ENCODE assay signal across 8 mouse cellular contexts in the genomic region with DNA sequence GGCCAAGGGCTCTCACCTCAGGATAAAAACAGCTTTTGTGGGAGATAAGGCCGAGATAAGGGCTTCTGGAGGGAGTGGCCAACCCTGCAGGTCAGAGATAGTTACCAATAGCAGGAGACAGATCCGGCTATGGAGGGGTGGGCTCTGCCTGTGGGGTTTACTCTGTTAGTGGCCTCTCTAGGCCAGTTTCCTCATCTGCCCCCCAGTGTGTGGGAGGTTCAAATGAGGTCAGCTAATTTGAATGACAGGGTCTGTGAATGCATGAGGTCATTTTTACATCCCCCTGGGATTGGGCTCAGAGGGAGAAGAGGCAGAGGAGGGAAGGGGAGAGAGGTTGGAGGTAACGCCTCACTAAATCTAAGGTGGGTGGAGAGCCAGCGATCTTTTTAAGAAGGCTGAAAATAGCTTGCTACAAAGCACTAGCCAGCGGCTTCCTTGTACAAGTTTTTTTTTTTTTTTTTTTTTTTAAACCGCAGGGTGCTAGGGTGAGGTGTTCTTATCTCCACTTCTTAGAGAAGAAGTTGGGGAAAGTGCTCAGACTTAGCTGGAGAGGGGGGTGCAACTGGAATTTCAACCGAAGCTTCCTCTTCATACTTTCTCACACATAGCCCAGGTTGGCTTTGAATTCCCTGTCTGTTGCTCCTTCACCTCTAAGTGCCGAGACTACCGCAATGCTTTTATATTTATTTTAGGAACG. TPM values are rescaled to one million over a fixed set of nuclear protein-coding genes. Genes with fewer than 3 reads are reported as not detected.
DNase-seq lines count a peak whose midpoint lies in the region; ATAC-seq and TF ChIP-seq lines count a peak whose summit lies in the region.

No protein-coding gene starts in this region.

- peak overlapping the region; percentile 31 for H3K4me2 ChIP-seq in hindbrain, embryonic 11.5 days (replicated peaks; ENCODE audit: low read depth, low read length)

- in situ Hi-C loops in ES-E14 (cut with MboI; ENCODE audit: low sequenced_read_pairs in 2 of 2, unreplicated experiment in 2 of 2) = loop anchor here in 1 of 2 experiments (10.0 kb wide), 1 partner anchor 146 kb away; no protein-coding TSS in a partner anchor

- H3K27me3 ChIP-seq in cerebellum, adult 2 months (ENCODE audit: control insufficient read depth, insufficient read depth, low read length) = no peaks in the 10 kb centered on the region
- no peaks in the 10 kb centered on the region for H3K27me3 ChIP-seq in hindbrain, embryonic 11.5 days (ENCODE audit: control insufficient read depth, insufficient read depth, low read length)

- no peaks in the 10 kb centered on the region; the same call in 1 of the 2 replicates for H3K4me1 ChIP-seq in cerebellum, adult 2 months (ENCODE audit: control insufficient read depth, insufficient read depth, low read length)
- peaks cover 2 to 5% of the 10 kb centered on the region in 2 experiments; a peak in 1 of 4 replicates for H3K4me1 ChIP-seq in ES-E14 (ENCODE audit: control insufficient read depth in 2 of 2, insufficient read depth in 2 of 2, low read length in 2 of 2, poor library complexity in 1 of 2)
- peaks cover 10% of the 10 kb centered on the region for H3K4me1 ChIP-seq in hindbrain, embryonic 11.5 days (replicated peaks; ENCODE audit: control insufficient read depth, insufficient read depth, low read length)

- H3K9ac ChIP-seq in ES-E14 (ENCODE audit: insufficient read depth, low read depth, low read length, poor library complexity, severe bottlenecking) = no peak overlapping the region
- H3K9ac ChIP-seq in hindbrain, embryonic 11.5 days (ENCODE audit: low read depth, low read length) = 0 out of 2 replicates have a peak overlapping the region, but pooled peaks have one; percentile 24

- no peak overlapping the region for H3K27ac ChIP-seq in cerebellum, adult 2 months (ENCODE audit: insufficient read depth, low read length)
- no peak overlapping the region for H3K27ac ChIP-seq in ES-E14 (ENCODE audit: insufficient read depth, low read depth, low read length, poor library complexity, severe bottlenecking)
- peak overlapping the region; percentile 30 for H3K27ac ChIP-seq in hindbrain, embryonic 11.5 days (ENCODE audit: low read depth, low read length)

- TF ChIP-seq POLR2A in cerebellum, adult 2 months (IDR thresholded peaks at IDR 0.05; ENCODE audit: borderline replicate concordance, insufficient read depth, low read length) = no peak

- H3K36me3 ChIP-seq in ES-E14 (ENCODE audit: control insufficient read depth, insufficient read depth, low read length, poor library complexity, severe bottlenecking) = no peaks in the 10 kb centered on the region
- no peaks in the 10 kb centered on the region for H3K36me3 ChIP-seq in hindbrain, embryonic 11.5 days (ENCODE audit: control insufficient read depth, insufficient read depth, low read length)

- peak overlapping the region; percentile 61 for H3K4me3 ChIP-seq in cerebellum, adult 2 months (replicated peaks; ENCODE audit: insufficient read depth, low read depth, low read length)
- peak overlapping the region; percentile 20 to 56; a peak in 3 of 4 replicates for H3K4me3 ChIP-seq in ES-E14 (ENCODE audit: insufficient read depth in 1 of 2, low read depth in 1 of 2, low read length in 2 of 2, poor library complexity in 1 of 2, severe bottlenecking in 1 of 2)
- H3K4me3 ChIP-seq in hindbrain, embryonic 11.5 days (ENCODE audit: low read depth, low read length) = no peak overlapping the region

- H3K9me3 ChIP-seq in ES-E14 (ENCODE audit: control insufficient read depth, insufficient read depth, low read depth, low read length) = no peaks in the 10 kb centered on the region
- no peaks in the 10 kb centered on the region for H3K9me3 ChIP-seq in hindbrain, embryonic 11.5 days (ENCODE audit: control insufficient read depth, low read length)

- peak; percentile 53 for ATAC-seq in hindbrain, embryonic 11.5 days (ENCODE audit: low FRiP score)

- DNase-seq in cerebellum, adult 2 months = no peak
- DNase-seq in cerebellum, adult 9-10 months = no peak
- DNase-seq in ES-E14 (ENCODE audit: low read depth, low spot score) = no peak
- DNase-seq in hindbrain, embryonic 11.5 days (ENCODE audit: low spot score) = peak; percentile 43
- DNase-seq in mesoderm, embryonic 11.5 days (ENCODE audit: low read depth, low spot score) = peak; percentile 50
- DNase-seq in layer of hippocampus, postnatal 10 days (ENCODE audit: low spot score in 2 of 2) = no peak
- DNase-seq in spleen, postnatal 10 days (ENCODE audit: low spot score in 2 of 2) = no peak
- DNase-seq in kidney, adult 11 months = no peak

- 25% methylated on average over 10 of the region's 10 CpGs for WGBS in cerebellum, adult 2 months
- 2% methylated on average over 10 of the region's 10 CpGs for WGBS in hindbrain, embryonic 11.5 days

- no peak for TF ChIP-seq CTCF in cerebellum, adult 2 months (IDR thresholded peaks at IDR 0.05; ENCODE audit: borderline replicate concordance, insufficient read depth, low read depth, low read length)

TF ChIP-seq in ES-E14, 5 proteins besides CTCF, POLR2A, EP300 and RAD21:
- TF ChIP-seq ZNF384 (IDR thresholded peaks at IDR 0.05; ENCODE audit: low read depth, low read length) (peak; percentile 51; the same call in 1 of the 2 replicates), MAFK (IDR thresholded peaks at IDR 0.05; ENCODE audit: insufficient read depth, low read depth, low read length) (no peak), HCFC1 (IDR thresholded peaks at IDR 0.05; ENCODE audit: borderline replicate concordance, insufficient read depth, low read length) (no peak)

RNA-seq across cellular contexts. Expression of a gene that starts 20.4 kb away (rescaled TPM):
- 26.3 and 28.5 TPM in 2 replicates for polyA plus RNA-seq in cerebellum, adult 2 months (2012; rRNA removed)
- total RNA-seq in ES-E14 (2012; rRNA removed) = 30.4 and 39.3 TPM in 2 replicates
- polyA plus RNA-seq in hindbrain, embryonic 11.5 days (2014; fragmentation: Nextera tagmentation; extraction: Ambion mirVana) = 7.0 and 8.5 TPM in 2 replicates
- total RNA-seq in layer of hippocampus, postnatal 10 days (2021) = 100 to 1,000 TPM; 104 to 133 TPM

Comparison
In these comparisons a context has a peak if more than half of its experiments do, and no peak if none do; other contexts are left out.
1. DNase-seq: peak in hindbrain, embryonic 11.5 days (single experiment) and mesoderm, embryonic 11.5 days (single experiment); none in cerebellum, adult 2 months (0 of 2), cerebellum, adult 9-10 months (single experiment), ES-E14 (single experiment), layer of hippocampus, postnatal 10 days (0 of 2), spleen, postnatal 10 days (0 of 2) and kidney, adult 11 months (single experiment).